Mouse (Mus musculus): ENCODE results near the gene Rabgap1l.

Rabgap1l gene

GRCm38 (mm10) chr1:160351146-160351879 lies 441.7 kb downstream of the Rabgap1l start:
- no peak for TF ChIP-seq POU5F1 (IDR thresholded peaks at IDR 0.05; ENCODE audit: borderline replicate concordance, low read length)
- TF ChIP-seq CTCF (conservative IDR thresholded peaks at IDR 0.05; ENCODE audit: low read length): no peak
- TF ChIP-seq NANOG (IDR thresholded peaks at IDR 0.05; ENCODE audit: borderline replicate concordance, low read length): no peak
- H3K4me1 ChIP-seq (replicated peaks; ENCODE audit: low read depth, low read length): peaks cover 9% of the 10 kb centered on the region; the same call in 1 of the 2 replicates
- H3K4me3 ChIP-seq (replicated peaks; ENCODE audit: low read length): no peak overlapping the region
- H3K36me3 ChIP-seq (ENCODE audit: insufficient read depth, low read length): no peaks in the 10 kb centered on the region
- H3K27me3 ChIP-seq (ENCODE audit: insufficient read depth, low read length): peaks cover 4% of the 10 kb centered on the region
- no peaks in the 10 kb centered on the region for H3K9me3 ChIP-seq (ENCODE audit: low read length)

DNA sequence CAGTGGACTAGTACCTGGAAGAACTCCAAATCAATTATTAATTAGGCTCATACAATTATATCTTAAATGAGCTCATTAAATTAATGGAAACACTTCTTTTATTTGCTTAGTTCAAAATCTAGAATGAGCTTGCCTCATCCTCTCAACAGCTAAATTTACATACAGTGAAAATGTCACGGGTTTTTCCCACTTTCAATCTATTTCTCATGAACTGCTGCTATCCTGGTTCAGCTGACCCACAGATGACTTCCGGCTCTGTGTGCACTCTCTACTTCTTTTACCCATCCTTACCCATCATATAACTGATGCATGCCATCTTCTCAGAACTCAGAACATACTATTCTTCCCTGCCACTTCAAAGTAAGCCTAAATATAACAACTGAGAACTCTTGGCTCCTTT lies 452.4 kb downstream of the Rabgap1l start:
- Histone ChIP-seq H3K4me3 (replicated peaks; ENCODE audit: low read length) (no peak overlapping the region), H3K9me3 (ENCODE audit: low read length) (no peaks in the 10 kb centered on the region), H3K4me1 (replicated peaks; ENCODE audit: low read depth, low read length) (no peaks in the 10 kb centered on the region), H3K36me3 (ENCODE audit: insufficient read depth, low read length) (no peaks in the 10 kb centered on the region), H3K27me3 (ENCODE audit: insufficient read depth, low read length) (no peaks in the 10 kb centered on the region)
- TF ChIP-seq NANOG (IDR thresholded peaks at IDR 0.05; ENCODE audit: borderline replicate concordance, low read length): no peak
- no peak for TF ChIP-seq CTCF (conservative IDR thresholded peaks at IDR 0.05; ENCODE audit: low read length)
- no peak for TF ChIP-seq POU5F1 (IDR thresholded peaks at IDR 0.05; ENCODE audit: borderline replicate concordance, low read length)

DNA sequence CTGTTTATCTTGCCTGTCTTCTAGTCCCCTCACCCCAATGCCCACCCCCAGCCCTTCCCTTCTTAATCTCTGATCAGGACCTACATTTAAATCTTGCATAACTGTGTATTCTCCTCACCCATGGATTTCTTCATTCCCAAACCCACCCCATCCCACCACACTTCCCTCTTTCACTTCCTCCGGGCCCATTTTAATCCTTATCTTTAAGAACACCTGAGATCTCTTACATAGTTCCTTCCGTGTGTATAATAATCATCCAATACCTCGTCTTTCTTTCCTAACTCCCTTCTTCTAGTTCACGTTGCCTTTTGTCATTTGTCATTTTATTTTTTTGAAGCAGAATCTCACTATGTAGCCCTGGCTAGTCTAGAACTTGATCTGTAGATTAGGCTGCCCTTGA lies 453.6 kb downstream of the Rabgap1l start:
- Histone ChIP-seq H3K4me1 (replicated peaks; ENCODE audit: low read depth, low read length) (no peaks in the 10 kb centered on the region), H3K9me3 (ENCODE audit: low read length) (no peaks in the 10 kb centered on the region), H3K4me3 (replicated peaks; ENCODE audit: low read length) (no peak overlapping the region), H3K27me3 (ENCODE audit: insufficient read depth, low read length) (no peaks in the 10 kb centered on the region), H3K36me3 (ENCODE audit: insufficient read depth, low read length) (no peaks in the 10 kb centered on the region)
- TF ChIP-seq POU5F1 (IDR thresholded peaks at IDR 0.05; ENCODE audit: borderline replicate concordance, low read length): no peak
- no peak for TF ChIP-seq NANOG (IDR thresholded peaks at IDR 0.05; ENCODE audit: borderline replicate concordance, low read length)
- TF ChIP-seq CTCF (conservative IDR thresholded peaks at IDR 0.05; ENCODE audit: low read length): no peak

DNA sequence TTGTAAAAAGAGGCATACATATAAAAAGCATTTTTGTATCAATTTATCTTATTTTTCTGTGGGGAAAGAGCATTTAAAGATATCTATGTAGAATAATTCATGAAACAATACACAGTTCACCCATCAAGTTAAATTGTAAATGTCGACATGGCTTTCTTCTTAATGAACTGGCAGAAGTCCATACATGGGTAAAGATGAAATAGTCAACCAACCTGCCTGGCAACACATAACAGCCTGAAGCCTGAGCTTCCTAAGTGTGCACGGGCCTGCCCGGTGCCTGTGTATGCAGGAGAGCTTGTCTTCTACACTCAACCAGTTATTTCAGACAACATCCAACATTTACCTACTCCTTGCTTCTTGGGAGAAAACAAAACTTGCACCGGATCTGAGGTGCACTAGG lies 458.2 kb downstream of the Rabgap1l start:
- H3K4me3 ChIP-seq (replicated peaks; ENCODE audit: low read length): no peak overlapping the region
- no peaks in the 10 kb centered on the region for H3K9me3 ChIP-seq (ENCODE audit: low read length)
- TF ChIP-seq CTCF (conservative IDR thresholded peaks at IDR 0.05; ENCODE audit: low read length) (no peak), POU5F1 (IDR thresholded peaks at IDR 0.05; ENCODE audit: borderline replicate concordance, low read length) (no peak), NANOG (IDR thresholded peaks at IDR 0.05; ENCODE audit: borderline replicate concordance, low read length) (no peak)
- H3K27me3 ChIP-seq (ENCODE audit: insufficient read depth, low read length): no peaks in the 10 kb centered on the region
- H3K4me1 ChIP-seq (replicated peaks; ENCODE audit: low read depth, low read length): no peaks in the 10 kb centered on the region
- no peaks in the 10 kb centered on the region for H3K36me3 ChIP-seq (ENCODE audit: insufficient read depth, low read length)

- no peak overlapping the region for H3K4me3 ChIP-seq (replicated peaks; ENCODE audit: low read length)
- no peaks in the 10 kb centered on the region for H3K9me3 ChIP-seq (ENCODE audit: low read length)
- no peaks in the 10 kb centered on the region for H3K36me3 ChIP-seq (ENCODE audit: insufficient read depth, low read length)
- no peaks in the 10 kb centered on the region for H3K4me1 ChIP-seq (replicated peaks; ENCODE audit: low read depth, low read length)
- no peaks in the 10 kb centered on the region for H3K27me3 ChIP-seq (ENCODE audit: insufficient read depth, low read length)
- TF ChIP-seq CTCF (conservative IDR thresholded peaks at IDR 0.05; ENCODE audit: low read length) (no peak), NANOG (IDR thresholded peaks at IDR 0.05; ENCODE audit: borderline replicate concordance, low read length) (no peak), POU5F1 (IDR thresholded peaks at IDR 0.05; ENCODE audit: borderline replicate concordance, low read length) (no peak)
These were observed 462.2 kb downstream of the Rabgap1l start for GRCm38 (mm10) chr1:160330828-160331227.

DNA sequence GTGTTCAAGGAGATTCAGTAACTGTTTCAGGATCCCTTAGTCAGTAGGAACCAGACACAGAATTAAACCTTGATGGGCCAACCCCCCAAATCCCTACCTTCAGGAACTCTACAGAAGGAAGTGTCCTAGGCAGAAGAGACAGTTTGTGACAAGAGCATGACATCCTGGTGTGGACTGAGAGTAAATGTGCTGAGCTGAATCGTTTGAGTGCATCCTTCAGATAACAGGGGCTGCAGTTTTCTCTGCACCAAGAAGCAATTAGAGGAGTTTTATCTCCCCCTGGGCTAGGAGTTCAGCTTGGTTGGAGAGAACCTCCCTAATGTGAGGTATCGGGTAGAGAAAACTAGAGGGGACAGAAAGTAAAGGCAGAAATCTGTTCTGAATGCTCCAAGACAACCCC lies 462.8 kb downstream of the Rabgap1l start:
- H3K27me3 ChIP-seq (ENCODE audit: insufficient read depth, low read length): no peaks in the 10 kb centered on the region
- H3K4me3 ChIP-seq (replicated peaks; ENCODE audit: low read length): no peak overlapping the region
- H3K36me3 ChIP-seq (ENCODE audit: insufficient read depth, low read length): no peaks in the 10 kb centered on the region
- H3K9me3 ChIP-seq (ENCODE audit: low read length): no peaks in the 10 kb centered on the region
- H3K4me1 ChIP-seq (replicated peaks; ENCODE audit: low read depth, low read length): no peaks in the 10 kb centered on the region
- TF ChIP-seq CTCF (conservative IDR thresholded peaks at IDR 0.05; ENCODE audit: low read length): no peak
- TF ChIP-seq NANOG (IDR thresholded peaks at IDR 0.05; ENCODE audit: borderline replicate concordance, low read length): no peak
- no peak for TF ChIP-seq POU5F1 (IDR thresholded peaks at IDR 0.05; ENCODE audit: borderline replicate concordance, low read length)

DNA sequence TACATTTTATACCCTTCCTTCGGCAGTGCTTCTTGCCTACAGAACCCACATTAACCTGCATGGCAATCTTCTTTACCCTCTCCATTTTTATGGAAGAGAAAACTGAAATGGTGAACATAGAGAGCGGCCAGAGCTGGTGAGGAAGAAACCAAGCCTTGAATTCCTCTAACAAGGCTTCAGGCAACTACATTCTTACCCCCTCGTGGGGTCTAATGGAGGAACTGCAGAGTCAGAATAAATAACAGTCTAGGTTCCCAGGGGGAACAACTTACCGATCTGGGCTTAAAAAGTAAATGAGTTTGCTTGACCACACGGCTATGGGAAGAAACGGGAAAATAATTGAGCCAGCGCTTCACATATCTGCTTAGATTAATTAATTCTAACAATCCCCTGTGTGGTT lies 463.2 kb downstream of the Rabgap1l start:
- Histone ChIP-seq H3K9me3 (ENCODE audit: low read length) (no peaks in the 10 kb centered on the region), H3K4me3 (replicated peaks; ENCODE audit: low read length) (no peak overlapping the region), H3K27me3 (ENCODE audit: insufficient read depth, low read length) (no peaks in the 10 kb centered on the region), H3K36me3 (ENCODE audit: insufficient read depth, low read length) (no peaks in the 10 kb centered on the region), H3K4me1 (replicated peaks; ENCODE audit: low read depth, low read length) (no peaks in the 10 kb centered on the region)
- no peak for TF ChIP-seq POU5F1 (IDR thresholded peaks at IDR 0.05; ENCODE audit: borderline replicate concordance, low read length)
- TF ChIP-seq CTCF (conservative IDR thresholded peaks at IDR 0.05; ENCODE audit: low read length): no peak
- no peak for TF ChIP-seq NANOG (IDR thresholded peaks at IDR 0.05; ENCODE audit: borderline replicate concordance, low read length)

- Histone ChIP-seq H3K4me1 (replicated peaks; ENCODE audit: low read depth, low read length) (no peaks in the 10 kb centered on the region), H3K27me3 (ENCODE audit: insufficient read depth, low read length) (no peaks in the 10 kb centered on the region)
- TF ChIP-seq POU5F1 (IDR thresholded peaks at IDR 0.05; ENCODE audit: borderline replicate concordance, low read length) (no peak), CTCF (conservative IDR thresholded peaks at IDR 0.05; ENCODE audit: low read length) (no peak), NANOG (IDR thresholded peaks at IDR 0.05; ENCODE audit: borderline replicate concordance, low read length) (no peak)
These were observed 465.5 kb downstream of the Rabgap1l start for GRCm38 (mm10) chr1:160327531-160327930.

DNA sequence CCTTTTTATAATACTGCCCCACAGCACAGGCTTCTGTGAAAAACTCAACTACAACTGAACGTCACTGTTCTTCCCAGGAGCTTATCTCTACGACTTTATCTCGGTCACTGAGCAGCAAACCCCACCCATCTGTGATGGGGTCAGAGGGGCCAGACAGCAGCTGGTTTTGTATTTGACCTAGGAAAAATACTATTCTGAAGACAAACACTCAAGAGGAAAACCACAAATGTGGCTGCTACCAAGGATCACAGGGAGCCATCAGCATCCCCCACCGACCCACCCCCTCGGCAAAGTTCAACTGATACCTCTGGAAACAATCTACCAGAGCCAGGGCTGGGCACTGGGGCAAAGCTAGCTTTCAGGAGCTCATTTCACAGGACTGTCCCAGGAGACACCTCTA lies 467.5 kb downstream of the Rabgap1l start:
- Histone ChIP-seq H3K4me1 (replicated peaks; ENCODE audit: low read depth, low read length) (no peaks in the 10 kb centered on the region), H3K36me3 (ENCODE audit: insufficient read depth, low read length) (no peaks in the 10 kb centered on the region), H3K27me3 (ENCODE audit: insufficient read depth, low read length) (no peaks in the 10 kb centered on the region), H3K9me3 (ENCODE audit: low read length) (no peaks in the 10 kb centered on the region), H3K4me3 (replicated peaks; ENCODE audit: low read length) (no peak overlapping the region)
- TF ChIP-seq CTCF (conservative IDR thresholded peaks at IDR 0.05; ENCODE audit: low read length): no peak
- no peak for TF ChIP-seq NANOG (IDR thresholded peaks at IDR 0.05; ENCODE audit: borderline replicate concordance, low read length)
- TF ChIP-seq POU5F1 (IDR thresholded peaks at IDR 0.05; ENCODE audit: borderline replicate concordance, low read length): no peak

More at GRCm38 (mm10) chr1:160327531-160327930, 465.5 kb downstream of the Rabgap1l start:
- Histone ChIP-seq H3K36me3 (ENCODE audit: insufficient read depth, low read length) (no peaks in the 10 kb centered on the region), H3K9me3 (ENCODE audit: low read length) (no peaks in the 10 kb centered on the region), H3K4me3 (replicated peaks; ENCODE audit: low read length) (no peak overlapping the region)

All from E14TG2a.4 (cell line).